Mouse (Mus musculus) cerebellum, adult 2 months (tissue): ENCODE results near the gene Tnfrsf11a. TPM values are rescaled to one million over a fixed set of nuclear protein-coding genes. Genes with fewer than 3 reads are reported as not detected.
"Not testable (repeated sequence)": the region's sequence is repeated elsewhere in the genome, so short reads cannot be mapped to it uniquely, and the experiment has no call there.

Experiments used
- DNase-seq, 2 experiments: peaks; one replicate each; pipeline ENCODE4 v3.0.0; 2021
- H3K27ac ChIP-seq: fragments of 200-500 bp; 2 replicates; pipeline ENCODE4 v1.5.1; 2012; ENCODE audit warnings: low read length, control low read depth, inconsistent platforms; ENCODE audit not compliant: insufficient read depth
- H3K27me3 ChIP-seq: fragments of 200-500 bp; 2 replicates; pipeline ENCODE4 v1.6.1; 2012; ENCODE audit warnings: inconsistent platforms, mild to moderate bottlenecking, low read length, moderate library complexity; ENCODE audit not compliant: control insufficient read depth, insufficient read depth
- H3K4me1 ChIP-seq: fragments of 200-500 bp; 2 replicates; pipeline ENCODE4 v1.6.1; 2011; ENCODE audit warnings: low read length; ENCODE audit not compliant: control insufficient read depth, insufficient read depth
- H3K4me3 ChIP-seq: fragments of 200-500 bp; replicated peaks from 2 replicates; pipeline ENCODE3; 2011; ENCODE audit warnings: mild to moderate bottlenecking, low read depth, low read length, control low read depth; ENCODE audit not compliant: insufficient read depth
- CTCF ChIP-seq: fragments of 200-500 bp; IDR thresholded peaks from 2 replicates; pipeline ENCODE4 v1.5.1; 2011; ENCODE audit warnings: low read depth, mild to moderate bottlenecking, control low read depth, low read length, moderate library complexity, borderline replicate concordance; ENCODE audit not compliant: insufficient read depth
- POLR2A ChIP-seq: fragments of 200-500 bp; IDR thresholded peaks from 2 replicates; pipeline ENCODE4 v1.6.1; 2011; ENCODE audit warnings: low read length, control low read depth, borderline replicate concordance; ENCODE audit not compliant: insufficient read depth
- WGBS: fragments of 180-500 bp; shearing (Covaris S2); methylation state at CpG from one replicate; pipeline ENCODE4 v1.1.7; 2018; 5-methylcytosine and 5-hydroxymethylcytosine counted together
- polyA plus RNA-seq: library from polyadenylated mRNA; depleted of rRNA; stranded (reverse); fragments of >200 nt; gene quantifications from 2 replicates; pipeline ENCODE4 v1.2.3, GENCODE M21; 2012

The Tnfrsf11a gene
- polyA plus RNA-seq, 1 experiment, result 1.6 TPM

- Histone ChIP-seq H3K27me3 (no peaks in the 10 kb centered on the region), H3K4me1 (no peaks in the 10 kb centered on the region), H3K27ac (no peak overlapping the region), H3K4me3 (no peak overlapping the region)
- TF ChIP-seq POLR2A (no peak), CTCF (no peak)
- WGBS, result 97% methylated on average over 4 of the region's 4 CpGs
- no peak for DNase-seq
Observed at GRCm38 (mm10) chr1:105748091-105748799, 32.3 kb upstream of the Tnfrsf11a start.

- no peak for TF ChIP-seq CTCF
- TF ChIP-seq POLR2A, result no peak
- 89% methylated on average over 4 of the region's 4 CpGs for WGBS
- H3K4me1 ChIP-seq, result no peaks in the 10 kb centered on the region
- H3K4me3 ChIP-seq, result no peak overlapping the region
- no peaks in the 10 kb centered on the region for H3K27me3 ChIP-seq
- no peak for DNase-seq
- no peak overlapping the region for H3K27ac ChIP-seq
Observed at GRCm38 (mm10) chr1:105752196-105752595, 28.3 kb upstream of the Tnfrsf11a start.

GRCm38 (mm10) chr1:105752944-105753343, 27.6 kb upstream of the Tnfrsf11a start:
- WGBS, result 100% methylated on average over 1 of the region's 1 CpGs
- TF ChIP-seq CTCF, result no peak
- no peak for TF ChIP-seq POLR2A
- Histone ChIP-seq H3K27ac (no peak overlapping the region), H3K27me3 (no peaks in the 10 kb centered on the region), H3K4me1 (no peaks in the 10 kb centered on the region), H3K4me3 (no peak overlapping the region)
- DNase-seq, result no peak

GRCm38 (mm10) chr1:105758798-105759197, 21.7 kb upstream of the Tnfrsf11a start:
- Histone ChIP-seq H3K27ac (no peak overlapping the region), H3K4me1 (no peaks in the 10 kb centered on the region), H3K27me3 (no peaks in the 10 kb centered on the region), H3K4me3 (no peak overlapping the region)
- DNase-seq, result no peak
- TF ChIP-seq CTCF (no peak), POLR2A (no peak)
- WGBS, result 90% methylated on average over 4 of the region's 4 CpGs

- no peak for TF ChIP-seq CTCF
- 91% methylated on average over 3 of the region's 3 CpGs for WGBS
Observed at GRCm38 (mm10) chr1:105759422-105760165, 20.9 kb upstream of the Tnfrsf11a start.

GRCm38 (mm10) chr1:105765586-105765985, 14.9 kb upstream of the Tnfrsf11a start:
- Histone ChIP-seq H3K4me1 (no peaks in the 10 kb centered on the region), H3K27me3 (no peaks in the 10 kb centered on the region), H3K4me3 (no peak overlapping the region), H3K27ac (no peak overlapping the region)
- DNase-seq, result no peak
- WGBS, result 74% methylated on average over 8 of the region's 8 CpGs
- TF ChIP-seq CTCF (no peak), POLR2A (no peak)

More at GRCm38 (mm10) chr1:105759422-105760165, 20.9 kb upstream of the Tnfrsf11a start:
- no peaks in the 10 kb centered on the region for H3K27me3 ChIP-seq
- no peak overlapping the region for H3K4me3 ChIP-seq
- no peaks in the 10 kb centered on the region for H3K4me1 ChIP-seq
- no peak overlapping the region for H3K27ac ChIP-seq
- DNase-seq, result no peak

- H3K27ac ChIP-seq, H3K4me1 ChIP-seq, H3K4me3 ChIP-seq, DNase-seq, H3K27me3 ChIP-seq: not testable (repeated sequence)
- 88% methylated on average over 9 of the region's 9 CpGs for WGBS
Observed at GRCm38 (mm10) chr1:105766099-105766498, 14.4 kb upstream of the Tnfrsf11a start.

GRCm38 (mm10) chr1:105768397-105768796, 12.1 kb upstream of the Tnfrsf11a start:
- 91% methylated on average over 2 of the region's 2 CpGs for WGBS
- no peak for TF ChIP-seq CTCF
- TF ChIP-seq POLR2A, result no peak
- no peaks in the 10 kb centered on the region for H3K27me3 ChIP-seq
- H3K27ac ChIP-seq, result no peak overlapping the region
- no peaks in the 10 kb centered on the region for H3K4me1 ChIP-seq
- no peak for DNase-seq
- no peak overlapping the region for H3K4me3 ChIP-seq
